Mouse (Mus musculus) lung, adult 2 months (tissue): Measurements from ENCODE around the gene Sulf2.

Source experiments
- CTCF ChIP-seq: fragments of 200-500 bp; IDR thresholded peaks from 2 replicates; pipeline ENCODE4 v1.5.1; 2011; ENCODE audit warnings: mild to moderate bottlenecking, low read length, control low read depth; ENCODE audit not compliant: insufficient read depth
- POLR2A ChIP-seq: fragments of 200-500 bp; IDR thresholded peaks from 2 replicates; pipeline ENCODE4 v1.6.1; 2011; ENCODE audit warnings: low read depth, mild to moderate bottlenecking, control low read depth, low read length, borderline replicate concordance; ENCODE audit errors: extremely low read depth

DNA sequence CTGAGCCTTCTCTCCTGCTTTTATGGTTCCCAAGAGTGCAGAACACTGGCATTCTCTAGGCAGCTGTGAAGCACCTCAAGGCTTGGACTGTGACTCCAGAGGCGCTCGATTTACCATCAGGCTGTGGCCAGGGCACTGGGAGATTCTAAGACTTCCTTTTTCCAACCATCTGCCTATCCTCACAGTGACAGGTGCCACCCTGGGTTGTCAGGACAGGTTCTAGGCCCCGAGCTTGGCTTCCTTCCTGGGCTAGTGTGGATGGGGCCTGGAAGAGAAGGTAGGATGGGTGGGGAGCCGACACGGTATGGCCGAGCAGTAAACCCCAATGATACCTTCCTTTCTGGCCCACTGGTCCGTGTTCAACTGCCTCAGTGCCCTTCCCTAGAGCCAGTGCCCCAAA is 9.0 kb downstream of the Sulf2 start:
- no peak for TF ChIP-seq CTCF
- TF ChIP-seq POLR2A, result no peak
